Mouse (Mus musculus): ENCODE results near the gene Atp2a3. TPM values are rescaled to one million over a fixed set of nuclear protein-coding genes. Genes with fewer than 3 reads are reported as not detected.

The Atp2a3 gene
- polyA plus RNA-seq (2015; fragmentation: Nextera tagmentation; extraction: Ambion mirVana) = 5.6 and 6.0 TPM in 2 replicates

DNA sequence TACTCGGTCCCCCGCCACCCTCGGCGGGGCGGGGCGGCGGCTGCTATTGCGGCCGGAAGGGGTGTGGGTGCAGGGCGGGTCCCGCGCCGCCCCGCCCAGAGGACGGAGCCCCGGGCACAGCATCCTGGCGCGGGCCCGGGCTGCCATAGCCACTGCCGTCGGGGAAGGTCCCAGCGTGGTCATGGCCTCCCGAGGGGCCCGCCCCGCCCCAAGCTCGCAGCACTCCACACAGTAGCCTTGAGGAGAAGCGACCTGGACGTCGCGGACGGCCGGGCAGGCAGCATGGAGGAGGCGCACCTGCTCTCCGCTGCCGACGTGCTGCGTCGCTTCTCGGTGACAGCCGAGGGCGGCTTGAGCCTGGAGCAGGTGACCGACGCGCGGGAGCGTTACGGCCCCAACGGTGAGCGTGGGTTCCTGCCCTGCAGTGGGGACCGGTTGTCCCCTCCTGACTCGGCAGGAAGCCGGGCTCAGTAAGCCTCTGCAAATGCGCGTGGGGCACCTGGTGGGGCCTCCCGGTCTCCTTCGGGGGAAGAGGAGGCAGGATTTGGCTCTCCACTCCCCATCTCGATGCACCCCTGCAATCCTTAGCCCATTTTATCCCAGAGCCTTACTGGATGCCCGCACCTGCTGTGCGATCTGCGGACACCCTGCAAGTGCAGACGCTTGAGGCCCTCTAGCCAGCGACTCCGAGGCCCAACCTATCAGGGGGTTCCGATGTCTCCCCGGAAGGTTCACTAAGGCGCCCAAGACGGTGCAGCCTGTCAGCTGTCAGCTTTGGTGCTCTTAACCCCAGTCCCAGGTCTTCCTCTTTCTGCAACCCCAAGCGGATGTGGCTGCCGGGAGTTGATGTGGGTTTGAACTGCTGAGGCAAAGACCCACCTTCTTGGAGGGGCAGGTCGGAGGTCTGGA is at the start of gene Atp2a3:
Gene Atp2a3 (plus strand): TSS at position 98 of the 909 bp plus-strand sequence.

DNA sequence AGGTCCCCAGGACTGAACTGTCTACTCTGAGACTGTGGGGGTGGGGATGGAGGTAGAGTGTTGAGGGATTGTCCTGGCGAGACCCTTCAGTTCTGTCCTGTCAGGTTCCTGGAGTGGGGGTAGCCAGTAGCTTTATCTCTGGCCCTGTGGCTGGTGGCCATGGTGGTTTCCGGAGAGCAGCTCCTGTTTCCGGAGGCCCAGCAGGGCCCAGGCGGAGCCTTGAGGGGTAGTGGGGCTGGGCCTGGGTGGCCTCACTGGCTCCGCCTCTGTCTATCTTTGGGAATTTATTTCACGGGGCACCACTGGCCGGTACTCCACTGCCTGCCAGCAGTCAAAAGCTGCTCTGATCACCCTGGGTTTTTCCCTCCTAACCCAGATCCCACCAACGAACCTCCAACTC is 37.8 kb downstream of the Atp2a3 start, which contains the start of gene P2rx1:
Gene P2rx1 (plus strand): TSS at position 333 of the 400 bp plus-strand sequence.

DNA sequence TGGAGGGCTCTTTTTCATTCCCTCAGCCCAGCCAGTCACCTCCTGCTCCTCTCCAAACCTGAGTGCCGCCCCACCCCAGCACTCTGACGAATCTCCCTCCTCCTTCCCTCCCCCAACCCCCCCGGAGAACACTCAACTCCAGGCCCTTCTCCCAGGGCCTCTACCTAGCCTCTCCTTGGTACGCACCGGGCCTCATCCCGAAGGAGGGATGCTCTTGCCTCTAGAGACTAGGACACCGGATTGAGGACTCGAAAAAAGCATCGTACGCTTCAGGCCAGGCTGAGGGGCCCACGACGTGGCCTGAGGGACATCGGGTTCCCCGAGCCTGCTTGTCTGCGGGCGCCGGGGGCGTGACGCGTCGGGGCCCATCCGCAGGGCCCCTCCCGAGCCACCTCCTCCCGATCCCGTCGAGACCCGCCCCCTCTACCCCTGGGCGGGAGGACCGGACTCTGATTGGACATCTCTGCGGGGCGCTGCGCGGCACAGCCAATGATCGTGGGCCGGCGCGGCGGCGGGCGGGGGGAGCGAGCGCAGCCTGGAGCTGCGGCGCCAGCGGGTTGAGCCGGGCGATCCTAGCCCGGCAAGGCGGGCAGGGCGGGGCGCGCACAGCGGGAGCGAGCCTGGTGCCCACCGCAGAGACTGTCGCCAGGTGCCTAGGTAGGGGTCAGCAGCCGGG is 57.6 kb downstream of the Atp2a3 start, which contains the start of gene Camkk1:
Gene Camkk1 (plus strand): TSS at position 538 of the 676 bp plus-strand sequence.

Small RNA genes lying within 50 kb of the gene (microRNA-seq; reads per million reads assigned to microRNA genes)
- gene Gm44467 = 0 reads per million in 2 experiments

Other genes starting within 250 kb of the Atp2a3 start
- gene Cyb5d2, start 165.0 kb upstream of the Atp2a3 start, polyA plus RNA-seq (2015; fragmentation: Nextera tagmentation; extraction: Ambion mirVana) = 7.9 and 8.2 TPM in 2 replicates
- 5.0 and 6.4 TPM in 2 replicates for gene Zzef1, start 164.9 kb upstream of the Atp2a3 start, polyA plus RNA-seq (2015; fragmentation: Nextera tagmentation; extraction: Ambion mirVana)
- gene P2rx1, start 37.9 kb downstream of the Atp2a3 start, polyA plus RNA-seq (2015; fragmentation: Nextera tagmentation; extraction: Ambion mirVana) = 3.2 and 4.6 TPM in 2 replicates
- 3.0 and 3.9 TPM in 2 replicates for gene Camkk1, start 57.8 kb downstream of the Atp2a3 start, polyA plus RNA-seq (2015; fragmentation: Nextera tagmentation; extraction: Ambion mirVana)
- gene Ncbp3, start 86.6 kb downstream of the Atp2a3 start, polyA plus RNA-seq (2015; fragmentation: Nextera tagmentation; extraction: Ambion mirVana) = 5.2 and 5.8 TPM in 2 replicates
- gene Itgae, start 129.4 kb downstream of the Atp2a3 start, polyA plus RNA-seq (2015; fragmentation: Nextera tagmentation; extraction: Ambion mirVana) = 0.15 and 0.18 TPM in 2 replicates
- gene Haspin, start 177.1 kb downstream of the Atp2a3 start, polyA plus RNA-seq (2015; fragmentation: Nextera tagmentation; extraction: Ambion mirVana) = 2.4 and 2.9 TPM in 2 replicates
- gene P2rx5, start 199.3 kb downstream of the Atp2a3 start, polyA plus RNA-seq (2015; fragmentation: Nextera tagmentation; extraction: Ambion mirVana) = 7.3 and 8.1 TPM in 2 replicates
- gene Emc6, start 215.9 kb downstream of the Atp2a3 start, polyA plus RNA-seq (2015; fragmentation: Nextera tagmentation; extraction: Ambion mirVana) = 175 and 184 TPM in 2 replicates
- gene Tax1bp3, start 215.9 kb downstream of the Atp2a3 start, polyA plus RNA-seq (2015; fragmentation: Nextera tagmentation; extraction: Ambion mirVana) = 104 and 115 TPM in 2 replicates
- 10.9 and 11.1 TPM in 2 replicates for gene Ctns, start 237.9 kb downstream of the Atp2a3 start, polyA plus RNA-seq (2015; fragmentation: Nextera tagmentation; extraction: Ambion mirVana)
- gene Shpk, start 238.3 kb downstream of the Atp2a3 start, polyA plus RNA-seq (2015; fragmentation: Nextera tagmentation; extraction: Ambion mirVana) = 1.8 and 2.6 TPM in 2 replicates